Mouse (Mus musculus) ES-CJ7 (cell line): ENCODE results near the gene Spata17.

Source experiments
- DNase-seq: peaks from one replicate; pipeline ENCODE4 v3.0.0; 2011; ENCODE audit warnings: low read depth, low spot score

The Spata17 gene

DNA sequence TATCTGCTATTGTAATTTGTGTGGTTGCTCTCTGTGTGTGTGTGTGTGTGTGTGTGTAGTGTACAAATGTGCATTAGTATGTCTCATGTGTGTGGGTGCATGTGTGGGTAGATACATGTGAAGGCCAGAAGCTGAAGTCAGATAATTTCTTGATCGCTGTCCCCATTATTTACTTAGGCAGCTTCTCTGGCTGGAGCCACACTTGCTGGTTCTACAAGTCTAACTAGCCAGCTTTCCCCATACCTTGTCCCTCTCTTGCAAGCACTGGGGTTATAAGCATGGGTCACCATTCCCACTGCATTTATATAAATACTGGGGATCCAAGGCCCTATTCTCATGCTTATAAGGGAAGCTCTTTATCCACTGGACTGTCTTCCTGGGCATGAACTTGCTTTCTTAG is 39.3 kb downstream of the Spata17 start:
- no peak for DNase-seq

DNA sequence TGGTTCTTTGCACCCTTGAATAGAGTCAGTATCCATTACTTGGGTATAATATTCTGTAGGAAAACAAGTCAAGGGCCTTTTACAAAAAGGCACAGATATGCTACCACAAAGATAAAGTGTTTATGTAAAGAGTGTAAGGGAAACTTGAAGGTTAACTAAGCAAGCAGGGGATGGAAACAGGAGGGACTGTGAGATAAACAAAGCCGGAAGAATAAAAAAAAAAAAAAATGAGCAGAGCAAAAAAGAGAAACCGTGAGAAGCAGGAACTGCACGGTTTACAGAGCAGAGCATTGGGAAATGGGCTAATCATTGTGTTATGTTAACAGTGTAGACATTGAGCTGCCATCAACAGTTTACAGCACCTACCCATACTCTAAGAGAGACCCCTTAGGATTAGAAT is 44.9 kb downstream of the Spata17 start:
- no peak for DNase-seq

DNA sequence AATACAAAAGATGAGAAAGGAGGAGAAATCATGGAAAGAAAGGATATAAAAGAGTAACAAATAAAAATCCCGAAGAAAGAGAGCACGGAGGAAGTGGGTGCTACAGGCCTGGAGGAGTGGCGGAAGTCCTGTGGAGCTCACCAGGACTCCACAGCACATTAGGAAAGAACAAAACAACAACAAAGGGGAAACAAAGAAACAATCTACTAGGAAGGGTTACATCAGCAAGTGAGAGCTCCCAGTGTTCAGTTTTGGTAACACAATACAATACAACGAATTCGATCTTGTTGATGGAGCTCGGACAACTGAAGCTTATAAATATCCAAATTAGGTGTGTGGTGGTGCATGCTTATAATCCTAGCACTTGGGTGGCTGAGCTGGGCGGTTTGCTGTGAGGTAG is 45.6 kb downstream of the Spata17 start:
- DNase-seq = peak; percentile 54

DNA sequence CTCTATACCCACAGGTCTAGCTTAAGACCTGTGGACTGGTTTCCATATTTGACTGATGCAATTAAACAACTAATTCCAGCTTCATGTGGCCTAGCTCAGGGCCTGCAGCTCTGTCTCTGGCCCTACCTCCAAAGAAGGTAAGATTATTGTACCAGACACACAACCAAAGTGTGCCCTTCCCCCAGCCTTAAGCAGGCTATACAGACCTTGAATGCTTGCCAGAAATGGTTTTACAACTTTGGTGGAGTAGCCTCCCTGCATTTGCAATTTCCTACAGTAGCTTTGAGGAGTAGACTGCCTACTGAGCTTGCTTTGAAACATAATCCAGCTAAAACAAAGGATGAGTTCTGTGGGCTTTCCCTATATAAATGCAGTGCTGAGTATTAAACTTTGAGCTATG is 51.7 kb downstream of the Spata17 start:
- peak; percentile 58 for DNase-seq

DNA sequence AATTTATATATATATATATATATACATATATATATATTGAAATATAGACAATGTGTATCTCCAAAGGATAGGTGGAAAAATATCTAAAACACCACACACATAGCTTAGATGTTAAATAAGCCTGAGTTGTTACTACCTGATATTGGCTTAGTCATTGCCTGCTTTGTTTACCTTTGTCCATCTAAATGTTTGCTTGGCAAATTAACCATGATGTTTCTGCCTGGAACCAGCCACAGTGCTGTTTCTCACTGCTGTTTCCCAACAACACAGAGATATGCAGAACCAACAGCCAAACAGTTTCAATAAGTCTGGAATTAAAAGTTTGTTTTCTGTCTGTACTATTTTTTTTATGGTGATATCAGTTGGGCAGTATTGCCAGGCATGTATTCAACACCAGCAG is 59.6 kb downstream of the Spata17 start:
- no peak for DNase-seq

DNA sequence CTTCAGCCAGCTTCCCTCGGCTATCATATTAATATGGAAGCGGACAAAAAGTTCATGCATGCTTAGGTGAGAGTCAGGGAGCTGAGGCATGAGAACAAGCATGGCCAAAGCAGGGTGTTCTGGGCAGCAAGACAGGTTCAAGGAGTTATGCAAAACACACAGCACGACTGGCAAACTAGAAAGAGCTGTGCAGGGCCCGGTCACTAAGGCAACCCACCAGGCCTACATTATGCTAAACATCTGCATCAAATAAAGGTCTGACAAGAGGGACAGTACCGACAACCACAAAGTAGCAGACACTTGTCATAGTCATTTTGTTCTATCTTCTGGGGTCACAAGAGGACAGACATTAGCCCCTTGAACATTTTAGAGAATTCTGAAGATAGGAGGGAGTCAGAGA is 61.6 kb downstream of the Spata17 start:
- DNase-seq = no peak

DNA sequence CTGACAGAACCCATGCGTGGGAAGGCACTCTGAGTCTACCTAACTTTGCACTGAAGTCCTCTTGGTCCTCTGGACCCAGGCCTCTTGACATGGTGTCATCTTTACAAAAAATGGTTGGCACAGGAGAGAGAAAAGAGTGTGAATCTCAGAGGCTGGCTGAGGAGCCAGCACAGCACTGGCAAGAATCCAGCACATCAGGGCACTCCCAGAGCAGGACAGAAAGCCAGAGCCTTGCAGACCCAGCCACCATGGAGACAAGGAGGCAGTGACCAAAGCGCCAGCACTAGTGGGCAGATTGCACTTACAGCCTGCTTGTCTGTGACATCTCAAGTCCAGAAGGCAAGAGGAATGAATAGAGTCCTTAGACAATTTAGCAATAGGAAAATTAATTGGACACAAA is 62.7 kb downstream of the Spata17 start:
- DNase-seq = no peak

DNA sequence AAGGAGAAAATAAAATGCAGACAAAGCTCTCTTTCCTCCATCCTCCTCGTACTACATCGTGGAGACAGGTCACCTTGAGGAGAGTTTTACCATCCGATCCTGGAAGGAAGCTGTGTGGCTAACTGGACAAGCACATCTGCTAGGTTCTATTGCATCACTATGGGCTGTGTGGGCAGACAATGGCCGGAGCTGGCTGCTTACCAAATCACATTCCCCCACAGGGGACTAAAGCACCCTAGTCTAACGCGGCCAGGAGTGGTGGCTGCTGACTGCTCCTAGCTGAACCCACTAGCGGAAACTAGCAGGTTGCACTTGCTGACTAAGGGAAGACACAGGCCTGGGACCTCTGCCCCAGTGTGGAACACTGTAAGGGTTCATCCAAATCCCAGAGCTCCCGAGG is 72.3 kb downstream of the Spata17 start:
- DNase-seq = no peak

DNA sequence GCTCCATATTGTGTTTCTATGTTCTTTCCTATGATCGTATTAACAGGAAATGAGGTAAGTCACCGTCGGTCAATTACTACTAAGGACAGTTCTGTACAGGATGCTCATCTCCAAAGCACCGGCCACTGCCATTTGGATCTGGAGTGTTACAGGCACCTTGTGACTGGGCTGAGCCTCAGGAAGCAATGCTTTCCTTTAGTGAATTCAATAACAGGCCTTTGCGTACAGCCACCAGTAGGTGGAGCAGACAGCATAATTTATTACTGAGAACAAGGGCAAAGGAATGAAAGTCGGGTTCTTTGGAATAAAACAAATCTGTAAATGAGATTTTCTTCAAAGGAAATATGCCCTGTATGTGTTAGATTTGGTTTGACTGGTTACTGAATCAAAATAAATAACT is 77.8 kb downstream of the Spata17 start:
- DNase-seq = peak; percentile 82

DNA sequence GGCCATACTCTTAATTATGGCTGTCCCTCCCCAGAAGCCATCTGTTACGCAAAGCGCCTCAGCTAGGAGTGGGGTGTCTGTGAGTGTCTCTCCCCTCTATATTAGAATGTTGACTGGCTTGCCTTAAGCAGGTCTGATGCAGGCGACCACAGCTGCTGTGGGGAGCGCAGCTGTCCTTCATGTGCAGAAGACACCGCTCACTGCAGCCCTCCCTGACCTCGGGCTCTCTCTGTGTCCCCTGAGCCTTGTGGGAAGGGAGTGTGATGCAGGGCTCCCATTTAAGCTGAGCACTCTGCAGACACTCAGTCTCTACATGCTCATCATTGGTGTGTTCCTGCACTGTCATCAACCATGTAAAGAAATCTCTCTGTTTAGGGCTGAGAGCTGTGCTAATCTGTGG is 79.4 kb downstream of the Spata17 start:
- DNase-seq = no peak

DNA sequence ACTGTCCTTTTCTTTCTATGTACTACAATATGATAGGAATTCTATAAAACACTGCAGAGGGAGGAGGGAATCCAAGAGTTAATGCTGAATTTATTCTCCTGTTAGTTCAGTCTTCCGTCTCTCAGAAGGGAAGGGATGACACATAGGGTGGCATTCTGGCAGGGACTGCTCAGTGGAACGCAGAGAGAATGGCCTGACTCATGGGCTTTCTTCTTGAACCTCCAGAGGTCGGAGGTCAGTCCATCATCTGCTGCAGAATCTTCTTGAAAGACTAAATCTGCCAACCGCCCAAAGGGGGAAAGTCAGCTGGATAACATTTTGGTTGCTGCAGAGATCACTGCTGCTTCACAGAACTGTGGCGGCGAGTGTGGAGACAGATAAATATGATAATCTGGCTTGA is 81.4 kb downstream of the Spata17 start:
- no peak for DNase-seq

DNA sequence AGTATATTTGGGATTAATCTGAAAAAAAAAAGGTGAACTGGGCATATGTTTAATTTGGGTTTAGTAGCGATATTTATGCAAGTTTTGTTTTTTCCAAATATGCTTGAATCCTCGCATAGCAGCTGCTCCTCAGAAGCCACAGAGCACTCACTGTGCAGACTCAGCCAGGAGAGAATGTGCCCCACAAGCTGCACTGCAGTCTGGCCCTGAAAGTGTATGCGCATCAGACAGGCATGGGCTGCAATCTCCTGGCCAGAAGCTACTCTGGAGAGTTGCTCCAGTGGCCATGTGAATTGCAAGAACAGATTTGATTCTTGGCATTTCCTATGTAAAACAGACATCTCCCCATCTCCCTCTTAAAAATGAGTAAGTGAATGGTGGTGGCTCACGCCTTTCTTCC is 82.9 kb downstream of the Spata17 start:
- no peak for DNase-seq

DNA sequence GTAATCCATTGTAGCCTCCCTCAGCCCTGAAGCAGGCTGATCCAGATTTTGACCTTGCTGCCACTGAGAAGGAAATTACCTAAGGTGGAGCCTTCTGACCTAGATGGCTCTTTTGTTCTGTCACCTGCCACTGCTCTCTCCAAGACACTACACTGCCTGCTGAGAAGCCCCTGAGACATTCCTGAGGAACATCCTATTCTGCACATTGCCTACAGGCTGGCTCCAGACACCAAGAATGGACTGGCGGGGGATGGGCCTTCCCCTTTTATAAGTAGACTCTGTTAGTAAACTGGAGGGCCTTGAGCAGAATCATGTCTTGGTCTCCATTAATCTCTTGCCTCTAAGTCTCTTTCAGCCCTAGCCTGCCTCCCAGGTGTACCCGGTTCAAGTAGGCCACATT is 87.7 kb downstream of the Spata17 start:
- peak; percentile 82 for DNase-seq

DNA sequence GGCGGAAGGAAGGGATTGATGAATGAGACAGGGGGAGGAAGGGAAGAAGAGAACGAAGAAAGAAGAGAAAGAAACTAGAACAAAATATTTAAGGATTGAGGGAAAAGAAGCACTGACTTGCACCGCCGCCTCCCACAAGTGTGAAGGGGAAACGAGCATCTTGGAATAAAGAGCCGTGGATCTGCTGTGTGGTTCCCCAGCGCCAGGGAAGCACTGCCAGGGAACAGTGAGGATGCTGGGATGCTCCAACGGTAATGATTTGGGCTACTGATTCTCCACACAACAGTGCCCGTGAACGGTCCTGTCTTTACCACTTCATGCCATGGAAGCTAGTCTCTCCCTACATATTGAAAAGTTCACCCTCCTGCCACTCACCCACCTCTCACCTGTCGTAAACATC is 89.5 kb downstream of the Spata17 start:
- DNase-seq = no peak

DNA sequence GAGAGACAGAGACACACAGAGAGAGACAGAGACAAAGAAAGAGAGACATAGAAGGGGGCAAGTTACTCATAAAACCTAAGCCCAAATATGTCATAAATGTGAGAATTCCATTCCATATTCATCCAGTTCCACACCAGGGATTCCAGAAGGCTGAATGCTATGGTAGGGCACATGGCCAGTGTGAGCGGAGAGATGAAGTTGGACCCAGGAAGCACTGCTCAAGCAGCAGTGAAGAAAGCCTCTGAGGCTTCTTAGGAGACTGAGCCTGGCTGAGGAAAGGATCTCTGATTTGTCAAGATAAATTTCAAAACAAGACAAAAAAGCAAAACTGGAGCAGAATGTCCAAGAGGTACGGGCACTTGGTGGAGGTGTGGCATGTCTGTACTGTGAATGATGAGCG is 90.3 kb downstream of the Spata17 start:
- DNase-seq = no peak

DNA sequence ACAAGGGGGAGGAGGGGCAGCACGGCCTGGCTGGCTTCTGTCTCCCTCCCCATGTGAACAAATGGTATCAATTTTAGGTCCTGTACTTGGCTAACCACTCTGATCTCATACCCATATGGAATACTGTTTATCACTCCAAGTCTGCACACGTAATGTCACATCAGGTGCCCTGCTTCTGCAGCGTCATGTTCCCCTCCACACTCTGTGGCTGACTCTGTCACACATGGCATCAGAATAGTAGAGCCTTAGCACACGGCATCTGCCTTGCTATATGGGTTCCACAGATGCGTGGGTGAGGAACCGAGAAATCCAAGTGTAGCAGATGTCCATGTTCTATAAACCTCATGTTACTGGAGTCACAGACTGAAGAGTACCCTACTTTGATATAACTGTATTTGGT is 96.0 kb downstream of the Spata17 start:
- no peak for DNase-seq

DNA sequence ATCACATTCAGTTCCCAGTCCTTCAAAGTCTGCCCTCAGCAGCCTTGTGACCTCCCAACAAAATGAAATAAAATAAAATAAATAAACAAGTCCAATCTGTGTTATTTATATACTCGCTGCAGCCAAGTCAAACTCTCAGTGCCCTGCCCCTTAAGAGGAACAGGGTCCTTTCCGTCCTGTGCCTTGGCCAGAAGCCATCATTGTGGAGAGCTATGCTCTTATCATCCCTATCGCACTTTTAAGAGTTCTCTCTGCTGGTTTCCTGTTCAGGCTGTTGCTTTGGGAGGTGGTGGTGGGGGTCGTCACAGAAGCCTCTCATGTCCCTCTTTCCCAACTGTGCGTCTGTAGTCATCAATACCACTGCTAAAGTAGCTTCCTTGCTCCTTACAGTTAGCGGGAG is 97.2 kb downstream of the Spata17 start:
- no peak for DNase-seq

DNA sequence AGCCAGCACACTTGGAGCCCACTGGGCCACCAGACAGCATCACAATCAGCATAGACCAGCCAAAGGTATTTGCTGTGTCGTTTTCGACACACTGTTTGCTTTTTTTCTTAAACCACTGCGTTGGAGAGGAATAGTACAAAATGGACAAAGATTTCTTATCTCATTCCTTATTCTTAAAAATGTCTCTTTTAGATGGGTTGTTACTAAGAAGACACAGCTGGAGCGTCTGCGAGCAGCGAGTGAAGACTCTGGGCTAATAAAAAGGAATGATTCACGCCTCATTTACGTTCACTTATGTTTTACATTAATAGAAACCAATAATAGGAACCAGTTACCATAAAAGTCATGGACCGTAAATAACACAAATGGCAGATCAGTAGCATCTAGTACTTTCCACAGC is 101.5 kb downstream of the Spata17 start:
- DNase-seq = no peak

DNA sequence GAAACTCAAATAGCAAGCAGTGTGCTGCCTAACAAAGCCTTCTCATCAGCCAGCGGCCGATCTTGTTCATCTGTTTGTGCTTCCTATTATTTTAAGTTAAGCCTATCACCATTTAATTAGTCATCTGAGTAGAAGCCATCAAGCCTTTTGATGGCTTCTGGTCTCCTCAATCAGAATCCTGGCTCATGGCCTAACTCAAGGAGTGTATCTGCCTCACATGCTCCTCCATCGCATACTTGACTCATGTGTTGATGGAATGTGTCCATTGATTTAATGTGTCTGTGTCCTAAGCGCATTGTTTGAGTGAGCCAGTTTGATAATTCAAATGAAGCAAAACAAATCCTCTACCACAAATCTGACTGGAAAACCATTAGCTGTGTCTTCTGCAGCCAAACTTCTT is 113.1 kb downstream of the Spata17 start:
- DNase-seq = no peak

DNA sequence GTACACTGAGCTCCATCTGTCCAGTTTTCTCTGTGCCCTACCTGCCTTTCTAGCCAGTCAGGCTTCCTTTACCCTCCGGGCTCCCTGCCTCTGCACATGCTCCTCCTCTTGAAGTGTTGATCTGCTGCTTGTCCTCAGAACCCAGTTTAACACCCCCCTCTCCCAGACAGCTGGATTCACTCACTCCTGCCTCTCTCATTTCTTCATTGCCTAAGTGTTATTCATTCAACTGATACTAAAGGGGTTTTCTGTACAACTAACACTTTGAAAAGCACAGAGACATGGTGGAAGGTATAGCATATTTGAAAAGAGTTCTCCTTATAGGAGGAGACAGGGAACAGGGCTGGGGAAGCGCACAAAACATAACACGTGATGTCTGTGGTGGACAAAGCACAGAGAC is 114.1 kb downstream of the Spata17 start:
- no peak for DNase-seq

DNA sequence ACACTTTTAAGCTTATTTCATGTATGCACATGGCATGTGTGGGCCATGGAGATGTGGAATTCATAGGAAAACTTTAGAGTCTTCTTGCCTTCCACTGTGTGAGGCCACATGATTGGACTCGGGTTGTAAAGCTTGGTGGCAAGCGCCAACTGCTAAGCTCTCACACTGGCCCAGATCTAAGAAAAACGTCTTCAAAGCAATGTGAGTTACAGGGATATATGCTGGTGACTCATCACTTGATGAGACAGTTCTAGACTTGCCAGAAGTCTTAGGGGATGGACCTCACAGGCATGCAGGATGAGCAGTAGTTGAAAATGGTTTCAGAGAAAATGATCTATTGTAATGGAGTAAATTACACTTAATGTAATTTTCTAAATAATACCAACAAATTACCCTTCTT is 114.6 kb downstream of the Spata17 start:
- no peak for DNase-seq

DNA sequence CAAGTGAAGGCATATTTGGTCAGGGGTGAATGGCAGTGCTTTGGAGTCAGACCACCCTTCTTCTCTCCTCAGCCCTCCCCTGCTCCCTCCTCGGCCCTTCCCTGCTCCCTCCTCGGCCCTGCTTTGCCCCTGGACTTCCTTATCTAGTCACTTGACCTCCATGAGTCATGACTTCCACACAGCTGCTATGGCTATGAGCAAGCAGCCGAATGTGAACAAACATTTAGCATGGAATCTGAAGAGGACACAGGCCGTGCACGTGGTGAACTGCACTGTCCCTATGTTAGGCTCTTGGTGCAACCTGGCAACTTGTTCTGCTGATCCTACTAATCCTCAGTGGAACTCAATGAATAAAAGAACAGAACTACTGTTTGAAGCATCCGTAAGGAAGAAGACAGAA is 117.0 kb downstream of the Spata17 start:
- DNase-seq = no peak

DNA sequence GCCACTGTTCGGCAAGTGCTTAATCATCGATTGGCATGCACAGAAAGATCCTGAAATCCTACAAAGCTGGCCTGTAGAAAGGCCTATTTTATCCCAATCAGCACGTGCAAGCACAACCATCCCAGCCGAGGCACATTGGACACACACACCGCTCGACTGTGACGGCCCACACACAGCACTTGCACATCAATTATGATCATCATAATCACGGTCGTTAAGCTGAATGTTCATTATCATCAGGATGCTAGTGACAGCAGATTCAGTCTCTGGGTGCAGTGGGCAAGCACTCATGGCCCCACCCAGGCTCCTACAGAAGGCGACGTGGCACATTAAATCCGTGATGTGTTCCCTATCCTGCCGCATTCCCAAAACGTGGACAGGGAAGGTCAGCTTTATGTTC is 122.7 kb downstream of the Spata17 start:
- no peak for DNase-seq

DNA sequence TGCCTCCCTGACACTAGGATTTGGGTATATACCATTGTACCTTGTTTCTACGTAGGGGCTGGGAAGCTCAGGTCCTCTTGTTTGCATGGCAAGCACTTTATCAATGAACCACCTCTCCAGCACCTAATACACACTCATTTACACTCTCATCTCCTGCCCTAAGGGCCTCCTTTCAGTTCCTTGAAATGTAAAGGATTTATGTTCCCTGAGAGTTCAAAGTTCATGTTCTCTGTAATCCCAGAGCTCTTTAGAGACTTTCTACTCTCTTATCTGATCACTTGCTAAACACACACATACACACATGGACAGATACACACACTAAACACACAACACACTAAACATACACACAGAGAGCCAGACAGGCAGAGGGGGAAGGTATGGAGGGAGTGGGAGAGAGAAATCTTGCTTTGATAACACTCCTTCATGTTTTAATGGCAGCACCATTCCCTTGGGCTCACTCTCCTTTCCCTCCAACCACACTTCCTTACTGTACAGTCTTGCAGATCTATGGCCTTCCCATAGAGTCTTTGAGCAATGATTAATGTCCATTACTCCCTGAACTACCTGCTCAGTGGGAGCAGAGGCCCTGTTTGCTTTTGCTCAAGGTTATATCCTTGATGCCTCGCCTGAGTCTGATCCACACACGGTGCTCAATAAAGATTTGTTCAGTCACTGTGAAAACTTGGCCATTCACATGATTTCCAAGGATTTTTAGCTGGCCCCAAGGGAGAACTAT is 126.4 kb downstream of the Spata17 start:
- DNase-seq = no peak
